Mouse (Mus musculus): Measurements from ENCODE around the gene Hipk1. TPM values are rescaled to one million over a fixed set of nuclear protein-coding genes. Genes with fewer than 3 reads are reported as not detected.

The Hipk1 gene
- polyA plus RNA-seq, 1 experiment from 2014 or later, result 12.7 TPM

GRCm38 (mm10) chr3:103782844-103783609, 8.3 kb downstream of the Hipk1 start:
- H3K4me3 ChIP-seq (replicated peaks; ENCODE audit: low read length), result no peak overlapping the region
- no peaks in the 10 kb centered on the region for H3K27me3 ChIP-seq (replicated peaks; ENCODE audit: control insufficient read depth, insufficient read depth, low read length)
- H3K4me1 ChIP-seq (replicated peaks; ENCODE audit: control insufficient read depth, insufficient read depth, low read length), result peaks cover 3% of the 10 kb centered on the region
- no peak overlapping the region for H3K9ac ChIP-seq (replicated peaks; ENCODE audit: low read depth, low read length)
- H3K9me3 ChIP-seq (ENCODE audit: control insufficient read depth, low read length), result no peaks in the 10 kb centered on the region
- H3K36me3 ChIP-seq (ENCODE audit: control insufficient read depth, insufficient read depth), result no peaks in the 10 kb centered on the region
- no peak overlapping the region for H3K4me2 ChIP-seq (ENCODE audit: low read length)
- ATAC-seq, result no peak
- no peak overlapping the region for H3K27ac ChIP-seq (ENCODE audit: low read length)
- 87% methylated on average over 4 of the region's 4 CpGs for WGBS

GRCm38 (mm10) chr3:103780777-103781176, 10.6 kb downstream of the Hipk1 start:
- H3K9me3 ChIP-seq (ENCODE audit: control insufficient read depth, low read length), result no peaks in the 10 kb centered on the region
- H3K9ac ChIP-seq (replicated peaks; ENCODE audit: low read depth, low read length), result no peak overlapping the region
- no peak for ATAC-seq
- peaks cover 3% of the 10 kb centered on the region for H3K4me1 ChIP-seq (replicated peaks; ENCODE audit: control insufficient read depth, insufficient read depth, low read length)
- H3K4me2 ChIP-seq (ENCODE audit: low read length), result no peak overlapping the region
- H3K4me3 ChIP-seq (replicated peaks; ENCODE audit: low read length), result no peak overlapping the region
- WGBS, result 73% methylated on average over 5 of the region's 5 CpGs
- H3K27me3 ChIP-seq (replicated peaks; ENCODE audit: control insufficient read depth, insufficient read depth, low read length), result no peaks in the 10 kb centered on the region
- peaks cover 7% of the 10 kb centered on the region; the same call in 1 of the 2 replicates for H3K36me3 ChIP-seq (ENCODE audit: control insufficient read depth, insufficient read depth)
- no peak overlapping the region for H3K27ac ChIP-seq (ENCODE audit: low read length)

- H3K4me1 ChIP-seq (replicated peaks; ENCODE audit: control insufficient read depth, insufficient read depth, low read length), result peaks cover 3% of the 10 kb centered on the region
- no peak for ATAC-seq
- H3K4me2 ChIP-seq (ENCODE audit: low read length), result no peak overlapping the region
- no peaks in the 10 kb centered on the region for H3K9me3 ChIP-seq (ENCODE audit: control insufficient read depth, low read length)
- no peak overlapping the region for H3K4me3 ChIP-seq (replicated peaks; ENCODE audit: low read length)
- H3K27me3 ChIP-seq (replicated peaks; ENCODE audit: control insufficient read depth, insufficient read depth, low read length), result no peaks in the 10 kb centered on the region
- 82% methylated on average over 3 of the region's 3 CpGs for WGBS
- H3K9ac ChIP-seq (replicated peaks; ENCODE audit: low read depth, low read length), result no peak overlapping the region
- peaks cover 7% of the 10 kb centered on the region; the same call in 1 of the 2 replicates for H3K36me3 ChIP-seq (ENCODE audit: control insufficient read depth, insufficient read depth)
- no peak overlapping the region for H3K27ac ChIP-seq (ENCODE audit: low read length)
Measured at GRCm38 (mm10) chr3:103780271-103780670, 11.1 kb downstream of the Hipk1 start.

- no peak for ATAC-seq
- peaks cover 7% of the 10 kb centered on the region; the same call in 1 of the 2 replicates for H3K36me3 ChIP-seq (ENCODE audit: control insufficient read depth, insufficient read depth)
- H3K27ac ChIP-seq (ENCODE audit: low read length), result no peak overlapping the region
- H3K9me3 ChIP-seq (ENCODE audit: control insufficient read depth, low read length), result no peaks in the 10 kb centered on the region
- no peak overlapping the region for H3K9ac ChIP-seq (replicated peaks; ENCODE audit: low read depth, low read length)
- H3K4me1 ChIP-seq (replicated peaks; ENCODE audit: control insufficient read depth, insufficient read depth, low read length), result peaks cover 3% of the 10 kb centered on the region
- no peak overlapping the region for H3K4me2 ChIP-seq (ENCODE audit: low read length)
- no peaks in the 10 kb centered on the region for H3K27me3 ChIP-seq (replicated peaks; ENCODE audit: control insufficient read depth, insufficient read depth, low read length)
- no peak overlapping the region for H3K4me3 ChIP-seq (replicated peaks; ENCODE audit: low read length)
- 60% methylated on average over 7 of the region's 7 CpGs for WGBS
Measured at GRCm38 (mm10) chr3:103779183-103779582, 12.2 kb downstream of the Hipk1 start.

GRCm38 (mm10) chr3:103778660-103779059, 12.7 kb downstream of the Hipk1 start:
- Histone ChIP-seq H3K9ac (replicated peaks; ENCODE audit: low read depth, low read length) (no peak overlapping the region), H3K9me3 (ENCODE audit: control insufficient read depth, low read length) (no peaks in the 10 kb centered on the region), H3K27me3 (replicated peaks; ENCODE audit: control insufficient read depth, insufficient read depth, low read length) (no peaks in the 10 kb centered on the region), H3K4me2 (ENCODE audit: low read length) (no peak overlapping the region), H3K36me3 (ENCODE audit: control insufficient read depth, insufficient read depth) (peaks cover 7% of the 10 kb centered on the region; the same call in 1 of the 2 replicates), H3K4me1 (replicated peaks; ENCODE audit: control insufficient read depth, insufficient read depth, low read length) (peaks cover 3% of the 10 kb centered on the region), H3K4me3 (replicated peaks; ENCODE audit: low read length) (no peak overlapping the region), H3K27ac (ENCODE audit: low read length) (no peak overlapping the region)
- ATAC-seq, result no peak
- 90% methylated on average over 6 of the region's 6 CpGs for WGBS

GRCm38 (mm10) chr3:103777940-103778339, 13.4 kb downstream of the Hipk1 start:
- Histone ChIP-seq H3K27ac (ENCODE audit: low read length) (no peak overlapping the region), H3K9ac (replicated peaks; ENCODE audit: low read depth, low read length) (no peak overlapping the region), H3K4me2 (ENCODE audit: low read length) (no peak overlapping the region), H3K9me3 (ENCODE audit: control insufficient read depth, low read length) (no peaks in the 10 kb centered on the region), H3K4me3 (replicated peaks; ENCODE audit: low read length) (no peak overlapping the region), H3K27me3 (replicated peaks; ENCODE audit: control insufficient read depth, insufficient read depth, low read length) (no peaks in the 10 kb centered on the region), H3K36me3 (ENCODE audit: control insufficient read depth, insufficient read depth) (peaks cover 7% of the 10 kb centered on the region; the same call in 1 of the 2 replicates), H3K4me1 (replicated peaks; ENCODE audit: control insufficient read depth, insufficient read depth, low read length) (peaks cover 5% of the 10 kb centered on the region)
- 79% methylated on average over 11 of the region's 11 CpGs for WGBS
- no peak for ATAC-seq

DNA sequence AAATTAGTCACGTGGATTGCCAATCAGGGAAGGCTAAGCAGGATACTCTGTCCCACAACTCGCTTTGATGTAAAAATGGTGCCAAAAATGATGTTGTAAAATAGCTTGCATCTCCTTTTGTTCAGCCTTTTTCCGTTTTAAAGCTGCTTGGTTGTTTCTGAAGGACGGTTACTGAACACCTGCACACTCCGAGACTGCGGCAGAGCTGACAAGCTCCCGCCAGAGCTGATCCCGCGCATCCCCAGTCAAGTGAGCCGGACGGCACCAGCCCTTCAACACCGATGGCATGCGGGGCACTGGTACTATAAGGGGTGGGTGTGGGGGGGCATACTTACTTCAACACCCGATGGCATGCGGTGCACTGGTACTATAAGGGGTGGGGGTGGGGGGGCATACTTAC, 17.4 kb downstream of the Hipk1 start:
- Histone ChIP-seq H3K9me3 (ENCODE audit: control insufficient read depth, low read length) (no peaks in the 10 kb centered on the region), H3K9ac (replicated peaks; ENCODE audit: low read depth, low read length) (no peak overlapping the region), H3K36me3 (ENCODE audit: control insufficient read depth, insufficient read depth) (peaks cover 7% of the 10 kb centered on the region; the same call in 1 of the 2 replicates), H3K27ac (ENCODE audit: low read length) (no peak overlapping the region), H3K4me2 (ENCODE audit: low read length) (no peak overlapping the region), H3K4me3 (replicated peaks; ENCODE audit: low read length) (no peak overlapping the region), H3K4me1 (replicated peaks; ENCODE audit: control insufficient read depth, insufficient read depth, low read length) (peaks cover 7% of the 10 kb centered on the region; the same call in 1 of the 2 replicates), H3K27me3 (replicated peaks; ENCODE audit: control insufficient read depth, insufficient read depth, low read length) (no peaks in the 10 kb centered on the region)
- ATAC-seq, result no peak
- WGBS, result 73% methylated on average over 15 of the region's 15 CpGs

GRCm38 (mm10) chr3:103773508-103773907, 17.9 kb downstream of the Hipk1 start:
- Histone ChIP-seq H3K9me3 (ENCODE audit: control insufficient read depth, low read length) (no peaks in the 10 kb centered on the region), H3K27ac (ENCODE audit: low read length) (no peak overlapping the region), H3K27me3 (replicated peaks; ENCODE audit: control insufficient read depth, insufficient read depth, low read length) (no peaks in the 10 kb centered on the region), H3K36me3 (ENCODE audit: control insufficient read depth, insufficient read depth) (peaks cover 7% of the 10 kb centered on the region; the same call in 1 of the 2 replicates), H3K4me3 (replicated peaks; ENCODE audit: low read length) (no peak overlapping the region), H3K4me2 (ENCODE audit: low read length) (no peak overlapping the region), H3K4me1 (replicated peaks; ENCODE audit: control insufficient read depth, insufficient read depth, low read length) (peaks cover 7% of the 10 kb centered on the region; the same call in 1 of the 2 replicates), H3K9ac (replicated peaks; ENCODE audit: low read depth, low read length) (no peak overlapping the region)
- WGBS, result 88% methylated on average over 3 of the region's 3 CpGs
- no peak for ATAC-seq

- Histone ChIP-seq H3K4me2 (ENCODE audit: low read length) (no peak overlapping the region), H3K4me3 (replicated peaks; ENCODE audit: low read length) (no peak overlapping the region), H3K9ac (replicated peaks; ENCODE audit: low read depth, low read length) (no peak overlapping the region), H3K36me3 (ENCODE audit: control insufficient read depth, insufficient read depth) (peaks cover 7% of the 10 kb centered on the region; the same call in 1 of the 2 replicates), H3K27me3 (replicated peaks; ENCODE audit: control insufficient read depth, insufficient read depth, low read length) (no peaks in the 10 kb centered on the region), H3K9me3 (ENCODE audit: control insufficient read depth, low read length) (no peaks in the 10 kb centered on the region), H3K4me1 (replicated peaks; ENCODE audit: control insufficient read depth, insufficient read depth, low read length) (peaks cover 7% of the 10 kb centered on the region; the same call in 1 of the 2 replicates), H3K27ac (ENCODE audit: low read length) (no peak overlapping the region)
- WGBS, result 84% methylated on average over 4 of the region's 4 CpGs
- ATAC-seq, result no peak
Measured at GRCm38 (mm10) chr3:103772846-103773245, 18.5 kb downstream of the Hipk1 start.
